Mouse (Mus musculus): Measurements from ENCODE around the gene Tnfrsf11a. TPM values are rescaled to one million over a fixed set of nuclear protein-coding genes. Genes with fewer than 3 reads are reported as not detected.

The Tnfrsf11a gene
- polyA plus RNA-seq, 1 experiment from 2014 or later = 0.61 TPM

GRCm38 (mm10) chr1:105814402-105815270 is 34.1 kb downstream of the Tnfrsf11a start:
- H3K4me2 ChIP-seq (ENCODE audit: low read length) = no peak overlapping the region
- ATAC-seq (ENCODE audit: low FRiP score, low TSS enrichment) = peak; percentile 11; the same call in 1 of the 2 replicates
- no peaks in the 10 kb centered on the region for H3K9me3 ChIP-seq (ENCODE audit: control insufficient read depth, low read length)
- no peaks in the 10 kb centered on the region for H3K4me1 ChIP-seq (ENCODE audit: control insufficient read depth, insufficient read depth, low read length)
- no peak overlapping the region for H3K9ac ChIP-seq (replicated peaks; ENCODE audit: low read length)
- H3K27ac ChIP-seq (replicated peaks; ENCODE audit: low read depth, low read length) = no peak overlapping the region
- H3K36me3 ChIP-seq (ENCODE audit: control insufficient read depth, insufficient read depth, low read length) = no peaks in the 10 kb centered on the region
- DNase-seq = peak; percentile 33
- WGBS = 42% methylated on average over 14 of the region's 14 CpGs
- no peaks in the 10 kb centered on the region for H3K27me3 ChIP-seq (ENCODE audit: control insufficient read depth, insufficient read depth, low read length)
- no peak overlapping the region for H3K4me3 ChIP-seq (replicated peaks; ENCODE audit: low read depth, low read length)

- ATAC-seq (ENCODE audit: low FRiP score, low TSS enrichment) (no peak), DNase-seq (no peak)
- H3K4me3 ChIP-seq (replicated peaks; ENCODE audit: low read depth, low read length) = no peak overlapping the region
- H3K9me3 ChIP-seq (ENCODE audit: control insufficient read depth, low read length) = no peaks in the 10 kb centered on the region
- 42% methylated on average over 2 of the region's 2 CpGs for WGBS
- no peaks in the 10 kb centered on the region for H3K4me1 ChIP-seq (ENCODE audit: control insufficient read depth, insufficient read depth, low read length)
- H3K4me2 ChIP-seq (ENCODE audit: low read length) = no peak overlapping the region
- no peaks in the 10 kb centered on the region for H3K27me3 ChIP-seq (ENCODE audit: control insufficient read depth, insufficient read depth, low read length)
- no peaks in the 10 kb centered on the region for H3K36me3 ChIP-seq (ENCODE audit: control insufficient read depth, insufficient read depth, low read length)
- H3K27ac ChIP-seq (replicated peaks; ENCODE audit: low read depth, low read length) = no peak overlapping the region
- no peak overlapping the region for H3K9ac ChIP-seq (replicated peaks; ENCODE audit: low read length)
Observed at GRCm38 (mm10) chr1:105815310-105815709, 34.8 kb downstream of the Tnfrsf11a start.

GRCm38 (mm10) chr1:105815736-105816135 is 35.2 kb downstream of the Tnfrsf11a start:
- Histone ChIP-seq H3K9me3 (ENCODE audit: control insufficient read depth, low read length) (no peaks in the 10 kb centered on the region), H3K4me2 (ENCODE audit: low read length) (no peak overlapping the region), H3K27me3 (ENCODE audit: control insufficient read depth, insufficient read depth, low read length) (no peaks in the 10 kb centered on the region), H3K4me1 (ENCODE audit: control insufficient read depth, insufficient read depth, low read length) (no peaks in the 10 kb centered on the region), H3K27ac (replicated peaks; ENCODE audit: low read depth, low read length) (no peak overlapping the region), H3K4me3 (replicated peaks; ENCODE audit: low read depth, low read length) (no peak overlapping the region), H3K36me3 (ENCODE audit: control insufficient read depth, insufficient read depth, low read length) (no peaks in the 10 kb centered on the region), H3K9ac (replicated peaks; ENCODE audit: low read length) (no peak overlapping the region)
- 86% methylated on average over 3 of the region's 3 CpGs for WGBS
- no peak for DNase-seq
- ATAC-seq (ENCODE audit: low FRiP score, low TSS enrichment) = no peak

- no peaks in the 10 kb centered on the region for H3K9me3 ChIP-seq (ENCODE audit: control insufficient read depth, low read length)
- no peak overlapping the region for H3K27ac ChIP-seq (replicated peaks; ENCODE audit: low read depth, low read length)
- H3K4me1 ChIP-seq (ENCODE audit: control insufficient read depth, insufficient read depth, low read length) = no peaks in the 10 kb centered on the region
- H3K9ac ChIP-seq (replicated peaks; ENCODE audit: low read length) = no peak overlapping the region
- no peaks in the 10 kb centered on the region for H3K27me3 ChIP-seq (ENCODE audit: control insufficient read depth, insufficient read depth, low read length)
- ATAC-seq (ENCODE audit: low FRiP score, low TSS enrichment) (no peak), DNase-seq (no peak)
- no peak overlapping the region for H3K4me3 ChIP-seq (replicated peaks; ENCODE audit: low read depth, low read length)
- 50% methylated on average over 6 of the region's 6 CpGs for WGBS
- H3K4me2 ChIP-seq (ENCODE audit: low read length) = no peak overlapping the region
- no peaks in the 10 kb centered on the region for H3K36me3 ChIP-seq (ENCODE audit: control insufficient read depth, insufficient read depth, low read length)
Observed at GRCm38 (mm10) chr1:105819031-105819430, 38.5 kb downstream of the Tnfrsf11a start.

- Histone ChIP-seq H3K4me3 (replicated peaks; ENCODE audit: low read depth, low read length) (no peak overlapping the region), H3K9me3 (ENCODE audit: control insufficient read depth, low read length) (no peaks in the 10 kb centered on the region), H3K27me3 (ENCODE audit: control insufficient read depth, insufficient read depth, low read length) (no peaks in the 10 kb centered on the region), H3K4me1 (ENCODE audit: control insufficient read depth, insufficient read depth, low read length) (no peaks in the 10 kb centered on the region), H3K27ac (replicated peaks; ENCODE audit: low read depth, low read length) (no peak overlapping the region), H3K9ac (replicated peaks; ENCODE audit: low read length) (no peak overlapping the region), H3K4me2 (ENCODE audit: low read length) (no peak overlapping the region), H3K36me3 (ENCODE audit: control insufficient read depth, insufficient read depth, low read length) (no peaks in the 10 kb centered on the region)
- no peak for DNase-seq
- 63% methylated on average over 7 of the region's 7 CpGs for WGBS
- ATAC-seq (ENCODE audit: low FRiP score, low TSS enrichment) = no peak
Observed at GRCm38 (mm10) chr1:105819740-105820139, 39.2 kb downstream of the Tnfrsf11a start.

GRCm38 (mm10) chr1:105824356-105824755 is 43.8 kb downstream of the Tnfrsf11a start:
- no peak for ATAC-seq (ENCODE audit: low FRiP score, low TSS enrichment)
- no peaks in the 10 kb centered on the region for H3K36me3 ChIP-seq (ENCODE audit: control insufficient read depth, insufficient read depth, low read length)
- H3K27ac ChIP-seq (replicated peaks; ENCODE audit: low read depth, low read length) = no peak overlapping the region
- no peaks in the 10 kb centered on the region for H3K27me3 ChIP-seq (ENCODE audit: control insufficient read depth, insufficient read depth, low read length)
- no peaks in the 10 kb centered on the region for H3K4me1 ChIP-seq (ENCODE audit: control insufficient read depth, insufficient read depth, low read length)
- 99% methylated on average over 4 of the region's 4 CpGs for WGBS
- H3K4me2 ChIP-seq (ENCODE audit: low read length) = no peak overlapping the region
- H3K4me3 ChIP-seq (replicated peaks; ENCODE audit: low read depth, low read length) = no peak overlapping the region
- DNase-seq = no peak
- H3K9me3 ChIP-seq (ENCODE audit: control insufficient read depth, low read length) = no peaks in the 10 kb centered on the region
- H3K9ac ChIP-seq (replicated peaks; ENCODE audit: low read length) = no peak overlapping the region

- 57% methylated on average over 4 of the region's 4 CpGs for WGBS
- Histone ChIP-seq H3K27me3 (ENCODE audit: control insufficient read depth, insufficient read depth, low read length) (no peaks in the 10 kb centered on the region), H3K4me2 (ENCODE audit: low read length) (no peak overlapping the region), H3K27ac (replicated peaks; ENCODE audit: low read depth, low read length) (no peak overlapping the region), H3K9me3 (ENCODE audit: control insufficient read depth, low read length) (no peaks in the 10 kb centered on the region), H3K4me3 (replicated peaks; ENCODE audit: low read depth, low read length) (no peak overlapping the region), H3K36me3 (ENCODE audit: control insufficient read depth, insufficient read depth, low read length) (no peaks in the 10 kb centered on the region), H3K9ac (replicated peaks; ENCODE audit: low read length) (no peak overlapping the region), H3K4me1 (ENCODE audit: control insufficient read depth, insufficient read depth, low read length) (no peaks in the 10 kb centered on the region)
- DNase-seq (no peak), ATAC-seq (ENCODE audit: low FRiP score, low TSS enrichment) (no peak)
Observed at GRCm38 (mm10) chr1:105824980-105825379, 44.5 kb downstream of the Tnfrsf11a start.

- Histone ChIP-seq H3K4me3 (replicated peaks; ENCODE audit: low read depth, low read length) (no peak overlapping the region), H3K4me1 (ENCODE audit: control insufficient read depth, insufficient read depth, low read length) (no peaks in the 10 kb centered on the region), H3K4me2 (ENCODE audit: low read length) (no peak overlapping the region), H3K27me3 (ENCODE audit: control insufficient read depth, insufficient read depth, low read length) (no peaks in the 10 kb centered on the region), H3K27ac (replicated peaks; ENCODE audit: low read depth, low read length) (no peak overlapping the region), H3K36me3 (ENCODE audit: control insufficient read depth, insufficient read depth, low read length) (no peaks in the 10 kb centered on the region), H3K9ac (replicated peaks; ENCODE audit: low read length) (no peak overlapping the region), H3K9me3 (ENCODE audit: control insufficient read depth, low read length) (no peaks in the 10 kb centered on the region)
- 87% methylated on average over 7 of the region's 7 CpGs for WGBS
- ATAC-seq (ENCODE audit: low FRiP score, low TSS enrichment) (no peak), DNase-seq (no peak)
Observed at GRCm38 (mm10) chr1:105827374-105827773, 46.9 kb downstream of the Tnfrsf11a start.

- H3K27me3 ChIP-seq (ENCODE audit: control insufficient read depth, insufficient read depth, low read length) = no peaks in the 10 kb centered on the region
- no peak; the same call in 1 of the 2 replicates for ATAC-seq (ENCODE audit: low FRiP score, low TSS enrichment)
- H3K4me2 ChIP-seq (ENCODE audit: low read length) = no peak overlapping the region
- no peak for DNase-seq
- no peak overlapping the region for H3K27ac ChIP-seq (replicated peaks; ENCODE audit: low read depth, low read length)
- no peak overlapping the region for H3K9ac ChIP-seq (replicated peaks; ENCODE audit: low read length)
- H3K4me1 ChIP-seq (ENCODE audit: control insufficient read depth, insufficient read depth, low read length) = no peaks in the 10 kb centered on the region
- H3K36me3 ChIP-seq (ENCODE audit: control insufficient read depth, insufficient read depth, low read length) = no peaks in the 10 kb centered on the region
- WGBS = 86% methylated on average over 8 of the region's 8 CpGs
- no peaks in the 10 kb centered on the region for H3K9me3 ChIP-seq (ENCODE audit: control insufficient read depth, low read length)
- no peak overlapping the region for H3K4me3 ChIP-seq (replicated peaks; ENCODE audit: low read depth, low read length)
Observed at GRCm38 (mm10) chr1:105827786-105828345, 47.3 kb downstream of the Tnfrsf11a start.

All from midbrain, embryonic 14.5 days (tissue).